Mouse (Mus musculus) adrenal gland, postnatal 36 days (tissue): ENCODE data around the gene Rbp4. TPM values are rescaled to one million over a fixed set of nuclear protein-coding genes. Genes with fewer than 3 reads are reported as not detected.
A peak's percentile ranks its signal among the peaks of the same experiment; 100 is the strongest.

Experiments used
- DNase-seq, 2 experiments: peaks; one replicate each; pipeline ENCODE4 v3.0.0; 2021; ENCODE audit warnings: mixed read lengths in 1 of 2
- long read RNA-seq, 2 experiments: library from polyadenylated mRNA; stranded (forward); transcript quantifications; one replicate each; pipeline ENCODE4 v2.0.0; 2021; ENCODE audit warnings: borderline sequencing depth in 2 of 2
- total RNA-seq, 2 experiments: library from RNA; stranded (reverse); gene quantifications; 2 replicates each; pipeline ENCODE4 v1.2.3; 2021

Rbp4 gene
- total RNA-seq, result 10 to 100 TPM; 34.5 to 39.5 TPM
- long read RNA-seq, experiment 1, transcript Rbp4-201 (6 exons, 1,161 nt), result minor isoform, 9 of 164 reads
- long read RNA-seq, experiment 1, transcript Rbp4-202 (6 exons, 937 nt), result major isoform, 83 of 164 reads
- long read RNA-seq, experiment 1, partial matches to known transcripts, result 17 of 164 reads
- long read RNA-seq, experiment 1, other reads (novel, unspliced or antisense), result 55 of 164 reads
- long read RNA-seq, experiment 2, transcript Rbp4-202 (6 exons, 937 nt), result major isoform, 74 of 133 reads
- long read RNA-seq, experiment 2, partial matches to known transcripts, result 6 of 133 reads
- long read RNA-seq, experiment 2, other reads (novel, unspliced or antisense), result 50 of 133 reads

- DNase-seq, result no peak
These were observed at the start of gene Rbp4 for GRCm38 (mm10) chr19:38125219-38125610. Gene Rbp4 (minus strand): TSS chr19:38125281.

- no peak for DNase-seq
These were observed 39.6 kb upstream of the Rbp4 start for GRCm38 (mm10) chr19:38164633-38165032.

DNA sequence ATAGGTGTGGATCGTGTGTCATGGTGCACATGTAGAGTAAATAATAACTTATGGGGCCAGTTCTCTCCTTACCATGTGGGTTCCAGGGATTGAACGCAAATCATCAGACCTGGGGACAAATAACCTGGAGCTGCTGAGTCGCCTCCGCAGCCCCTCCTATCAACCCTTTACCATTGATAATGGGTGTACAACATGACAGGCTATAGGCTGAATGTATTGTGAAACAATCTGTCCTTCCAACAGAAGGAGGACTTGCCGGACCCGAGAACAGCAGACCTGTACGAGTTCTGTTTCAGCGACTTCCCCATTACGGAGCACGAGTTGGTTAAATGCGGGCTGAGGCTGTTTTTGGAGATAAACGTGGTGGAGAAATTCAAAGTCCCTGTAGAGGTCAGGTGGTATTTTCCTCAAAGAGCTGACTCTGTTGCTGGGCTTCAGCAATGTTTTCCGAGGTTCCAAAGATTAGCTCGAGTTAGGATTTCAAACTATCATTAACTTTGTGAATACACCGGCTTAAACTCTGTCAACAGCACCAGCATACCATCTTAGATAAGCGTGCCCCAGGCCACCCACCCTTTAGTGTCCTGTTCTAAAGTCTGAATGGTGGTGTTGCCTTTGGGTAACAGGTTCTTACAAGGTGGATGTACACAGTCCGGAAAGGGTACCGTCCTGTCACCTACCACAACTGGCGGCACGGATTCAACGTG, 36.7 kb upstream of the Rbp4 start:
- DNase-seq, result no peak

DNA sequence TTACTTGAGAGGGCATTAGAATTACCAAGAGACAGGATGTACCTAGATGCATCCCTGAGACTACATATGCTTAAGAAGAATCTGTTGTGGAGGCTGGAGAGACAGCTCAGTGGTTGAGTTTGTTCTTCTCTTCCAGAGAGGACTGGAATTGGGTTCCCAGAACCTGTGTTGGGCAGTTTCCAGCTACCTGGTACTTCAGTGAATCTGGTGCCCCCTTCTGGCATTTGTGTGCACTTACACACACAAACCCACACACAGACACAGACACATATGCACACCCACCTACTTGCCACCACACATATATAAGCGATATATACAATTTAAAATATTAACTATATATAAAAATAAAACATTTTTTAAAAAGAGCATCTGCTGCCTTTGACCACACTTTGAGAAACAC, 31.2 kb upstream of the Rbp4 start:
- DNase-seq, result no peak

- no peak for DNase-seq
These were observed 18.6 kb upstream of the Rbp4 start for GRCm38 (mm10) chr19:38143540-38144271.

DNA sequence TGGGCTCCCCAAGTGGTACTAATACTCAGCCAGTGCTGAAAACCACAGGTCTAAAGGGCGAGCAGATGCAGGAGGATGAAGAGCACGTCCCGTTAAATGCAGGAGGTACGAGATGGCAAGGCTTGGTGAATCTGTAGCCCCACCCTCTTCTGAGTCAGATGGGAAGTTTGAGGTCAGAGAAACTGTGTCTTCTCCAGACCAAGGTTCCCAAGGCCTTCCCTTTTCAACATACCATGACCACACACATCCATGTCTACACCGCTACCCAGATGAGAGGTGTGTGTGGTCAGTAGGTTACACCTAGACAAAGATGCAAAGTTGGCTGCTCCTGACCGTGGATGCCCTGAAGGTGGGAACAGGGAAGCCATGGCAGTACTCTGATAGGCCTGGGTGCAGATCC, 9.7 kb upstream of the Rbp4 start:
- no peak for DNase-seq

- DNase-seq, result no peak
These were observed 8.9 kb upstream of the Rbp4 start for GRCm38 (mm10) chr19:38133986-38134385.

- DNase-seq, result no peak
These were observed 7.4 kb upstream of the Rbp4 start, which contains the start of gene Pde6c for GRCm38 (mm10) chr19:38132481-38132880. Gene Pde6c (plus strand): TSS chr19:38132781.

DNA sequence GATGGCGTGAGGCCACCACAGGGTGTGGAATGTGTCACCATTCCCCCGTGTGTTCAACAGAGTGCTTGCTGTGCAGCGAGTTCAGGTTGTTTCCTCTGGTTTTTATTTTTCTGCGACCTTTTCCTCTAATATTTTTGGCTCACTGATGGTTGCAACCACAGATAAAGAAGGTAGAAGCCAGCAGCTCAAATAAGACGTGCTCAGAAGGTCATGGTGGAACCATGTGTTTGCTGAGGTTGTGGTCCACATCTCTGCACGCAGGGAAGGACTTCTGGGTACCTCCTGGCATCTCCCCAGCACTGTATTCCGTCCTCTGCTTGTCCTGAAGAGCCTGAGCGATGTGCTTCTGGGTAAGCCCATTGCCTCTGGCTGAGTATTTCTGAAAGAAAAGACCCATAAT, 1.6 kb upstream of the Rbp4 start:
- DNase-seq, result no peak

DNA sequence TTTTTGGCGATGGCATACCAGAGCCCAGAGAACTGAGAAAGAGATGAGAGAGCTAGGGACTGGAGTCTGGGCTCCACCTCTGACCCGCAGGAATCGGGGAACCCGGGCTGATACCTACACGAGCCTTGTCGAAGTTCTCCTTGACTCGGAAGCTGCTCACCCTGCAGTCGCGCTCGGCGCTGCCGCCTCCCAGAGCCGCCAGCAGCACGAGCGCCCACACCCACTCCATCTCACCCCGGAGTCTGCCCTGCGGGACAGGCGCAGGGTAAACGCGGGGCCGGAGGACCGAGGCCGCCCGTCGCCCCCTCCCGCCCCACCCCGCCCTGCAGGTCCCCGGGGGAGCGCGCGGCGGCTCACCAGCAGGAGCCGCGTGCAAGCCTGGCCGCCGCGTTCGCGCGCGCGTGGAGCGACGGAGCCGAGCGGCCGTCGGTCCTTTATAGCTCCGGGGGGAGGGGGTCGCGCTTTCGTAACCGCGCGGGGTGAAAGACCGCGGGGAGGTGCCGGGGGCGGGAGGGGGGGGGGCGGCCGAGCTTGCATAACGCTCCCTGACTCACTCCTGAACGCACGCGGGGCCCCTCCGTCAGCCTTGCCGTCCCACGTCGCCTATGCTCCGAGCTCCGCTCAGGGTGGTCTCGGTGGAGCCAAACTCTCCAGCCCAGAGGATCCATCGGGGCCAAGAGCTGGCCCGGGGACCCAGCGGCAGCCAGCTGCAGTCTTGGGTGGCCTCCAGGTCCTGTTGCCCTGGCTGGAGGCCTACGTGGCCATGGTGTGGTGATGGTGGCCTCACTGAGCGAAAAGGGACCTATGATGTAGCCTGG, 471 bp downstream of the Rbp4 start:
- peak; percentile 27 to 44 for DNase-seq

GRCm38 (mm10) chr19:38123921-38124320, 1.2 kb downstream of the Rbp4 start:
- no peak for DNase-seq

- DNase-seq, result no peak
These were observed 4.8 kb downstream of the Rbp4 start for GRCm38 (mm10) chr19:38120123-38120760.

GRCm38 (mm10) chr19:38114834-38115491, 10.1 kb downstream of the Rbp4 start:
- DNase-seq, result no peak

- DNase-seq, result no peak
These were observed 12.5 kb downstream of the Rbp4 start for GRCm38 (mm10) chr19:38112575-38112974.

GRCm38 (mm10) chr19:38111056-38111455, 14.0 kb downstream of the Rbp4 start:
- DNase-seq, result no peak

- DNase-seq, result no peak
These were observed 15.4 kb downstream of the Rbp4 start for GRCm38 (mm10) chr19:38109506-38110242.

GRCm38 (mm10) chr19:38107871-38108270, 17.2 kb downstream of the Rbp4 start:
- no peak for DNase-seq

- peak; percentile 32 to 51 for DNase-seq
These were observed 28.0 kb downstream of the Rbp4 start, which contains the start of gene Ffar4 for GRCm38 (mm10) chr19:38096858-38097758. Gene Ffar4 (plus strand): TSS chr19:38097071.

- DNase-seq, result no peak
These were observed 28.9 kb downstream of the Rbp4 start for GRCm38 (mm10) chr19:38096231-38096630.
